Mouse (Mus musculus) ovary, adult 2 months (tissue): ENCODE data around the gene Lcn6. TPM values are rescaled to one million over a fixed set of nuclear protein-coding genes. Genes with fewer than 3 reads are reported as not detected.

Source experiments
- polyA plus RNA-seq: library from polyadenylated mRNA; depleted of rRNA; stranded (reverse); fragments of >200 nt; gene quantifications from 2 replicates; pipeline ENCODE4 v1.2.3, GENCODE M21; 2012; rRNA removed

The Lcn6 gene
- not detected in 2 replicates for polyA plus RNA-seq

DNA sequence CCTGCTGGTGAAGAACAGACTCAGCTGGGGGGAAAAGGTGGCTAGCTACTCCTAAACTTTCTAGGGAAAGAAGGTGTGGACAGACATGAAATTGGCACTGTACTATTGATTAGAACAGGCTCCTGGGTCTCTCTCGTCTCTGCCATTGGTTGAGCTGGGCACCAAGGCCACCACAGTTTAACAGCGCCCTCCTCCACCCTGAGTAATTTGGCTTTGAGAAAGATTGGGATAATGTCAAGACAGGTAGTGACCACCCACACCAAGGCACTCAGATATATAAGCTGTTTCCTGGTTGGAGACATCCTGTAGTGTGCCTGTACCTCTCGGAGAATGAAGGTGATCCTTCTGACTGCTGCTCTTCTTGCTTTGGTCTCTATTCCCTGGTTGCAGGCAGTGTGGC lies at the start of gene Lcn6:
Gene Lcn6 (plus strand): TSS at position 301 of the 400 bp plus-strand sequence.

GRCm38 (mm10) chr2:25627811-25628210 lies 48.8 kb upstream of the Lcn6 start, which contains the start of gene Fcna:
Gene Fcna (minus strand): TSS chr2:25628030.

DNA sequence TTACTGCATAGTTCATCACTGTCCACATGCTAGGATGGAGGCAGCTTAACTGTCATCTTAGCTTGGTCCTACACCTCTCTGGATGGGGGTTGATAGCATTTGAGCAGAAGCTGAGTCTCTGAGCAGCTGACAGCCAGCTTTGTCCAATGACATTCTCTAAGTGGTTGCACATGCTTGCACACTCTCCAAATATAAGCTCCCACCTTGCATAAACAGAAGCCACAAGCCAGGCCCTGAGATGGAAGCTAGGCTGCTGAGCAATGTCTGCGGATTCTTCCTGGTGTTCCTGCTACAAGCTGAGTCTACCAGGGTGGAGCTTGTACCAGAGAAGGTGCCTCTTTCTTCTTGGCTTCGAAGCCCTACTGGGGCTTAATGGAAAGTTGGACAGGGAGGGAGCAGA lies 23.7 kb upstream of the Lcn6 start, which contains the start of gene Lcn8:
Gene Lcn8 (plus strand): TSS at position 219 of the 400 bp plus-strand sequence.

DNA sequence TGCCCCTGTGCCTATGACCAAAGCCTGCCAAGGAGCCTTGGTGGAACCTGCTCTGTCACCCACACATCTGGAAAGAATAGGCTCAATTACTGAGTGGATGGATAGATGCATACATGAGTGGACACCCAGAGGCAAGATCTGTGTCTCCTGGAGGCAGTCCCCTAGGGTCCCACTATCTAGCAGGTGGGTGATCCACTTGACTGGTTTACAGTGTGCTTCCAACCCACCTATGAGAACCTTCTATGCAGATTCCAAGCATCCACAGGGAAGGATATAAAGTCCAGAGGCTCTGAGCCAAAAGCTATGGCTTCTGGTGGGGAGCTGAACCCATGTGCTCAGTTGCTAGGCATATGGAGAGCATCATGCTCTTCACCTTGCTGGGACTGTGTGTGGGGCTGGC lies 18.9 kb upstream of the Lcn6 start, which contains the start of gene Lcn5:
Gene Lcn5 (plus strand): TSS at position 301 of the 400 bp plus-strand sequence.

DNA sequence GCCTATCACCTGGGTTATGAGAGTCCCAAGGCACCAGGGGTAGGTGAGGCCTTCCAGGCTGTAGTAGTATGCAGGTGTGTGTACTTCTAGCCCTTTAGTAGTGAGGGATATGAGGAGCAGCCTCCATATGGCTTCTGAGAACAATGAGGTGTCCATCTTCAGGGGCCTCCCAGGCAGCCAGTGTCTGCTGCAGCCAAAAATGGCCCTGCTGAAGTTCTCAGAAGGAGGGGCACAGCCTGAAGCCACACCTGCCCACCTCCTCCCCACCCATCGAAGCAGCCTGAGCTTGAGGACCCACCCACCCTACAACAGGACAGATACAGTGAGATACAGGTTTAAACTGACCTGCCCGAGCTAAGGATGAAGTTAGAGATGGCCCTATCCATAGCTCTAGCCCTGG lies 5.8 kb downstream of the Lcn6 start, which contains the start of gene Lcn10:
Gene Lcn10 (plus strand): TSS at position 301 of the 400 bp plus-strand sequence.

GRCm38 (mm10) chr2:25699743-25700142 lies 23.2 kb downstream of the Lcn6 start, which contains the start of gene Obp2a:
Gene Obp2a (plus strand): TSS chr2:25700043.

DNA sequence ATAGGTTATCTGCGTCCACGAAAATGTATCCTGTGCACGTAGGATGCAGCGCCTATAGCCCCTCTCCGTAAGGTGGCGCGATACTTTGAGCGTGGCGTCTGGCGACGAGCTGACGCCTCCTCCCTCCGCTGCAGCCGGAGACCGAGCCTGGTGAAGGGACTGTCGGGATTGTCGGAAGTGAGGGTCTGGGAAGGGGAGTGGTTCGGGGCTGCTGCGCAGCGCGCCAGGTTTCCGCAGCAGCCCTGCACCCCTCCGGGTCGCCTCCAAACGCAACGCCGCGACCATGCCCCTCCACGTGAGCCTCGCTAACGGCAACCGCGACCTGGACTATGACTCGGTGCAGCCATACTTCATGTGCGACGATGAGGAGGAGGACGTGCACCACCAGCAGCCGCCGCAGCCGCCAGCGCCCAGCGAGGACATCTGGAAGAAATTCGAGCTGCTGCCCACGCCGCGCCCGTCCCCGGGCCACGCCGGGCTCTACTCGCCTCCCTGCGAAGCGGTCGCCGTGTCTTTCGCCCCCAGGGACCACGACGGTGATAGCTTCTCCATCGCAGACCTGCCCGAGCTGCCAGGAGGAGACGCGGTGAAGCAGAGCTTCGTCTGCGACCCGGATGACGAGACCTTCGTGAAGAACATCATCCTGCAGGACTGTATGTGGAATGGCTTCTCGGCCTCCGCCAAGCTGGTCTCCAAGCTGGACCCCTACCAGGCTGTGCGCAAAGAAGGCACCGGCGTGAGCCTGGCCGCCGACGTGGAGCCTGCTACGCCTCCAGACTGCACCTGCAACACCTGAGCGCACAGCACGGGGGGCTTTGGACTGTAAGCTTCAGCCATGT lies 30.3 kb downstream of the Lcn6 start, which contains the start of gene Bmyc:
Gene Bmyc (plus strand): TSS at position 97 of the 839 bp plus-strand sequence.

Other genes starting within 250 kb of the Lcn6 start
- 54.2 and 56.6 TPM in 2 replicates for gene Abca2, start 248.1 kb upstream of the Lcn6 start, polyA plus RNA-seq
- gene Clic3, start 219.9 kb upstream of the Lcn6 start, polyA plus RNA-seq = 36.3 and 57.3 TPM in 2 replicates
- 87.0 and 99.6 TPM in 2 replicates for gene Paxx, start 215.7 kb upstream of the Lcn6 start, polyA plus RNA-seq
- gene Ptgds, start 206.7 kb upstream of the Lcn6 start, polyA plus RNA-seq = 17.0 and 20.7 TPM in 2 replicates
- not detected in 2 replicates for gene Lcn12, start 182.9 kb upstream of the Lcn6 start, polyA plus RNA-seq
- gene Fbxw5, start 176.0 kb upstream of the Lcn6 start, polyA plus RNA-seq = 24.5 and 26.0 TPM in 2 replicates
- 5.0 TPM in 2 replicates for gene C8g, start 175.1 kb upstream of the Lcn6 start, polyA plus RNA-seq
- gene Traf2, start 129.8 kb upstream of the Lcn6 start, polyA plus RNA-seq = 19.3 and 21.8 TPM in 2 replicates
- 124 and 162 TPM in 2 replicates for gene Edf1, start 118.9 kb upstream of the Lcn6 start, polyA plus RNA-seq
- gene Mamdc4, start 101.9 kb upstream of the Lcn6 start, polyA plus RNA-seq = 20.7 and 30.4 TPM in 2 replicates
- 73.9 and 105 TPM in 2 replicates for gene Phpt1, start 101.6 kb upstream of the Lcn6 start, polyA plus RNA-seq
- gene Ajm1, start 95.0 kb upstream of the Lcn6 start, polyA plus RNA-seq = 8.4 and 10.4 TPM in 2 replicates
- gene Rabl6, start 68.3 kb upstream of the Lcn6 start, polyA plus RNA-seq = 123 and 169 TPM in 2 replicates
- gene Ccdc183, start 59.1 kb upstream of the Lcn6 start, polyA plus RNA-seq = not detected in 2 replicates
- gene Tmem141, start 54.8 kb upstream of the Lcn6 start, polyA plus RNA-seq = 22.5 and 36.2 TPM in 2 replicates
- 1.2 and 1.8 TPM in 2 replicates for gene Fcna, start 48.8 kb upstream of the Lcn6 start, polyA plus RNA-seq
- not detected in 2 replicates for gene Lcn8, start 23.7 kb upstream of the Lcn6 start, polyA plus RNA-seq
- gene Lcn5, start 18.8 kb upstream of the Lcn6 start, polyA plus RNA-seq = not detected in 2 replicates
- gene Lcn10, start 5.9 kb downstream of the Lcn6 start, polyA plus RNA-seq = not detected in 2 replicates
- gene Obp2a, start 23.3 kb downstream of the Lcn6 start, polyA plus RNA-seq = not detected in 2 replicates
- gene Bmyc, start 30.0 kb downstream of the Lcn6 start, polyA plus RNA-seq = 98.8 and 103 TPM in 2 replicates
- not detected in 2 replicates for gene Obp2b, start 60.2 kb downstream of the Lcn6 start, polyA plus RNA-seq
- not detected in 2 replicates for gene Lcn3, start 88.8 kb downstream of the Lcn6 start, polyA plus RNA-seq
- not detected in 2 replicates for gene Lcn11, start 100.2 kb downstream of the Lcn6 start, polyA plus RNA-seq
- not detected in 2 replicates for gene Gm13539, start 105.5 kb downstream of the Lcn6 start, polyA plus RNA-seq
- gene Glt6d1, start 139.1 kb downstream of the Lcn6 start, polyA plus RNA-seq = not detected in 2 replicates
- not detected in 2 replicates for gene Lcn9, start 146.4 kb downstream of the Lcn6 start, polyA plus RNA-seq
- 4.8 and 5.7 TPM in 2 replicates for gene Sohlh1, start 170.5 kb downstream of the Lcn6 start, polyA plus RNA-seq
- 57.9 and 61.4 TPM in 2 replicates for gene Kcnt1, start 186.9 kb downstream of the Lcn6 start, polyA plus RNA-seq